Mouse (Mus musculus) hindbrain, embryonic 13.5 days (tissue): Measurements from ENCODE around the gene Zfp715. TPM values are rescaled to one million over a fixed set of nuclear protein-coding genes. Genes with fewer than 3 reads are reported as not detected.
A peak's percentile ranks its signal among the peaks of the same experiment; 100 is the strongest.
"Not testable (repeated sequence)": the region's sequence is repeated elsewhere in the genome, so short reads cannot be mapped to it uniquely, and the experiment has no call there.

Experiments
- ATAC-seq: fragments of 200-750 bp; cut with Nextera tagmentation; 2 replicates; pipeline ENCODE4 v1.8.0; 2017; ENCODE audit warnings: moderate TSS enrichment; ENCODE audit not compliant: low FRiP score
- H3K27ac ChIP-seq: fragments of 300-500 bp; sonication (generic); 2 replicates; pipeline ENCODE4 v1.5.1; 2015; ENCODE audit warnings: inconsistent platforms, mild to moderate bottlenecking, moderate library complexity
- H3K27me3 ChIP-seq: fragments of 300-500 bp; sonication (generic); 2 replicates; pipeline ENCODE4 v1.6.1; 2015; ENCODE audit warnings: mild to moderate bottlenecking, inconsistent platforms
- H3K36me3 ChIP-seq: fragments of 300-500 bp; sonication (generic); 2 replicates; pipeline ENCODE4 v1.6.1; 2015; ENCODE audit warnings: mild to moderate bottlenecking, inconsistent platforms
- H3K4me1 ChIP-seq: fragments of 300-500 bp; sonication (generic); replicated peaks from 2 replicates; pipeline ENCODE4 v1.6.1; 2015; ENCODE audit warnings: inconsistent platforms
- H3K4me2 ChIP-seq: fragments of 300-500 bp; sonication (generic); 2 replicates; pipeline ENCODE4 v1.6.1; 2015; ENCODE audit warnings: inconsistent platforms, mild to moderate bottlenecking, moderate library complexity
- H3K4me3 ChIP-seq: fragments of 300-500 bp; sonication (generic); 2 replicates; pipeline ENCODE4 v1.5.1; 2015; ENCODE audit warnings: mild to moderate bottlenecking, inconsistent platforms
- H3K9ac ChIP-seq: fragments of 300-500 bp; sonication (generic); 2 replicates; pipeline ENCODE4 v1.6.1; 2015; ENCODE audit warnings: mild to moderate bottlenecking, inconsistent platforms
- H3K9me3 ChIP-seq: fragments of 300-500 bp; sonication (generic); 2 replicates; pipeline ENCODE4 v1.6.1; 2016; ENCODE audit warnings: inconsistent platforms
- whole genome bisulfite sequencing: fragments of 180-500 bp; shearing (Covaris S2); methylation state at CpG from one replicate; pipeline ENCODE4 v1.1.7; 2015; 5-methylcytosine and 5-hydroxymethylcytosine counted together
- polyA plus RNA-seq: library from polyadenylated mRNA; unstranded; fragments of >200 nt; fragmentation: Nextera tagmentation; extraction: Ambion mirVana; gene quantifications from 2 replicates; pipeline ENCODE4 v1.2.1, GENCODE M21; 2015

The Zfp715 gene
- polyA plus RNA-seq, 1 experiment from 2014 or later, result 17.9 TPM

GRCm38 (mm10) chr7:43282459-43282858, 30.6 kb downstream of the Zfp715 start:
- Histone ChIP-seq H3K27ac (no peak overlapping the region), H3K9ac (no peak overlapping the region), H3K4me2 (no peak overlapping the region), H3K36me3 (no peaks in the 10 kb centered on the region), H3K9me3 (no peaks in the 10 kb centered on the region), H3K4me3 (no peak overlapping the region), H3K27me3 (no peaks in the 10 kb centered on the region), H3K4me1 (no peaks in the 10 kb centered on the region)
- WGBS, result 79% methylated on average over 2 of the region's 3 CpGs
- peak; percentile 22 for ATAC-seq

- WGBS, result 68% methylated on average over 5 of the region's 5 CpGs
- Histone ChIP-seq H3K27ac (no peak overlapping the region), H3K9ac (no peak overlapping the region), H3K9me3 (no peaks in the 10 kb centered on the region), H3K27me3 (no peaks in the 10 kb centered on the region), H3K4me1 (no peaks in the 10 kb centered on the region), H3K4me3 (no peak overlapping the region), H3K36me3 (no peaks in the 10 kb centered on the region), H3K4me2 (no peak overlapping the region)
- no peak for ATAC-seq
These were observed 35.7 kb downstream of the Zfp715 start for GRCm38 (mm10) chr7:43277401-43277800.

- not testable (repeated sequence) for H3K9ac ChIP-seq, H3K4me3 ChIP-seq, H3K4me2 ChIP-seq, H3K27ac ChIP-seq, H3K27me3 ChIP-seq, H3K9me3 ChIP-seq, ATAC-seq, H3K36me3 ChIP-seq, H3K4me1 ChIP-seq
- WGBS, result 46% methylated on average over 6 of the region's 7 CpGs
These were observed 36.9 kb downstream of the Zfp715 start for GRCm38 (mm10) chr7:43276178-43276577.

GRCm38 (mm10) chr7:43273476-43273875, 39.6 kb downstream of the Zfp715 start:
- no peak overlapping the region for H3K27ac ChIP-seq
- H3K9me3 ChIP-seq, result peaks cover 19% of the 10 kb centered on the region; the same call in 1 of the 2 replicates
- H3K9ac ChIP-seq, result no peak overlapping the region
- no peak for ATAC-seq
- WGBS, result 93% methylated on average over 1 of the region's 1 CpGs
- no peak overlapping the region for H3K4me2 ChIP-seq
- no peaks in the 10 kb centered on the region for H3K4me1 ChIP-seq
- H3K27me3 ChIP-seq, result no peaks in the 10 kb centered on the region
- H3K4me3 ChIP-seq, result no peak overlapping the region
- no peaks in the 10 kb centered on the region for H3K36me3 ChIP-seq

- WGBS, result 88% methylated on average over 13 of the region's 13 CpGs
- H3K4me3 ChIP-seq, H3K9ac ChIP-seq, H3K36me3 ChIP-seq, H3K4me2 ChIP-seq, ATAC-seq, H3K27ac ChIP-seq, H3K27me3 ChIP-seq, H3K4me1 ChIP-seq: not testable (repeated sequence)
- H3K9me3 ChIP-seq, result peaks cover 46% of the 10 kb centered on the region
These were observed 45.7 kb downstream of the Zfp715 start for GRCm38 (mm10) chr7:43267359-43267758.

GRCm38 (mm10) chr7:43253540-43253939, 59.6 kb downstream of the Zfp715 start:
- Histone ChIP-seq H3K27me3 (no peaks in the 10 kb centered on the region), H3K27ac (no peak overlapping the region), H3K9me3 (peaks cover 14% of the 10 kb centered on the region; the same call in 1 of the 2 replicates), H3K9ac (no peak overlapping the region), H3K4me2 (no peak overlapping the region), H3K36me3 (no peaks in the 10 kb centered on the region), H3K4me3 (no peak overlapping the region), H3K4me1 (no peaks in the 10 kb centered on the region)
- ATAC-seq, result no peak
- WGBS, result 82% methylated on average over 7 of the region's 7 CpGs

GRCm38 (mm10) chr7:43250718-43251117, 62.4 kb downstream of the Zfp715 start:
- H3K4me1 ChIP-seq, ATAC-seq, H3K9ac ChIP-seq, H3K4me3 ChIP-seq, H3K9me3 ChIP-seq, H3K4me2 ChIP-seq, H3K36me3 ChIP-seq, H3K27me3 ChIP-seq, H3K27ac ChIP-seq: not testable (repeated sequence)
- WGBS, result 70% methylated on average over 1 of the region's 1 CpGs

Other genes starting within 250 kb of the Zfp715 start
- gene Zfp936, start 199.1 kb downstream of the Zfp715 start, polyA plus RNA-seq, result not detected in 2 replicates
- gene Siglecf, start 38.0 kb upstream of the Zfp715 start, polyA plus RNA-seq, result 0.08 and 0.21 TPM in 2 replicates
- gene Siglecg, start 94.9 kb upstream of the Zfp715 start, polyA plus RNA-seq, result not detected in 2 replicates
- gene Lim2, start 114.4 kb upstream of the Zfp715 start, polyA plus RNA-seq, result not detected in 2 replicates
- 0.26 TPM in 1 of 2 replicates, not detected in the other for gene Nkg7, start 123.8 kb upstream of the Zfp715 start, polyA plus RNA-seq
- gene Cldnd2, start 127.5 kb upstream of the Zfp715 start, polyA plus RNA-seq, result not detected in 2 replicates
- gene Etfb, start 130.8 kb upstream of the Zfp715 start, polyA plus RNA-seq, result 149 and 154 TPM in 2 replicates
- gene Gm45233, start 130.8 kb upstream of the Zfp715 start, polyA plus RNA-seq, result 0.39 TPM in 2 replicates
- 9.6 and 10.8 TPM in 2 replicates for gene Vsig10l, start 149.9 kb upstream of the Zfp715 start, polyA plus RNA-seq
- 7.3 and 7.8 TPM in 2 replicates for gene Iglon5, start 176.8 kb upstream of the Zfp715 start, polyA plus RNA-seq
- gene 4931406B18Rik, start 192.6 kb upstream of the Zfp715 start, polyA plus RNA-seq, result not detected in 2 replicates
- 0.71 and 0.91 TPM in 2 replicates for gene Cd33, start 231.1 kb upstream of the Zfp715 start, polyA plus RNA-seq
- gene Zfp658, start 249.0 kb upstream of the Zfp715 start, polyA plus RNA-seq, result 8.5 and 10.0 TPM in 2 replicates